Mouse (Mus musculus) heart, postnatal 0 days (tissue): Measurements from ENCODE around the gene Cyp4f14. TPM values are rescaled to one million over a fixed set of nuclear protein-coding genes. Genes with fewer than 3 reads are reported as not detected.
"Not testable (repeated sequence)": the region's sequence is repeated elsewhere in the genome, so short reads cannot be mapped to it uniquely, and the experiment has no call there.

Experiments
- ATAC-seq: fragments of 200-750 bp; cut with Nextera tagmentation; 2 replicates; pipeline ENCODE4 v1.8.0; 2017; ENCODE audit warnings: low read depth, moderate number of reproducible peaks, moderate library complexity; ENCODE audit not compliant: insufficient read depth
- DNase-seq: peaks from one replicate; pipeline ENCODE4 v3.0.0-alpha.2; 2016; ENCODE audit warnings: low spot score
- H3K27ac ChIP-seq: fragments of 300-500 bp; sonication (generic); 2 replicates; pipeline ENCODE4 v1.5.1; 2014; ENCODE audit warnings: low read depth, mild to moderate bottlenecking
- H3K27me3 ChIP-seq: fragments of 300-500 bp; sonication (generic); 2 replicates; pipeline ENCODE4 v1.6.1; 2014; ENCODE audit warnings: low read length, mixed read lengths; ENCODE audit not compliant: control insufficient read depth, insufficient read depth
- H3K36me3 ChIP-seq: fragments of 300-500 bp; sonication (generic); replicated peaks from 2 replicates; pipeline ENCODE4 v1.6.1; 2014; ENCODE audit warnings: low read length, mixed read lengths; ENCODE audit not compliant: control insufficient read depth, insufficient read depth
- H3K4me1 ChIP-seq: fragments of 300-500 bp; sonication (generic); 2 replicates; pipeline ENCODE4 v1.6.1; 2014; ENCODE audit warnings: antibody characterized with exemption; ENCODE audit not compliant: control insufficient read depth, insufficient read depth
- H3K4me2 ChIP-seq: fragments of 300-500 bp; sonication (generic); 2 replicates; pipeline ENCODE4 v1.6.1; 2014; ENCODE audit warnings: low read depth, mild to moderate bottlenecking, low read length, moderate library complexity
- H3K4me3 ChIP-seq: fragments of 300-500 bp; sonication (generic); 2 replicates; pipeline ENCODE4 v1.5.1; 2014; ENCODE audit warnings: low read depth, low read length
- H3K9ac ChIP-seq: fragments of 300-500 bp; sonication (generic); replicated peaks from 2 replicates; pipeline ENCODE4 v1.6.1; 2014; ENCODE audit warnings: low read depth, low read length, mixed read lengths
- H3K9me3 ChIP-seq: fragments of 300-500 bp; sonication (generic); replicated peaks from 2 replicates; pipeline ENCODE4 v1.6.1; 2016; ENCODE audit warnings: low read length; ENCODE audit not compliant: control insufficient read depth
- CTCF ChIP-seq: IDR thresholded peaks from 2 replicates; pipeline ENCODE4 v1.5.1; 2016; ENCODE audit warnings: antibody characterized with exemption, control low read depth, low read depth
- EP300 ChIP-seq: IDR thresholded peaks from 2 replicates; pipeline ENCODE4 v1.6.1; 2016; ENCODE audit warnings: antibody characterized with exemption, low read depth
- WGBS: fragments of 180-500 bp; shearing (Covaris S2); extraction: QIAGEN DNeasy Blood & Tissue Kit; methylation state at CpG from one replicate; pipeline ENCODE4 v1.1.7; 2014; 5-methylcytosine and 5-hydroxymethylcytosine counted together
- polyA plus RNA-seq: library from polyadenylated mRNA; unstranded; fragments of >200 nt; fragmentation: Nextera tagmentation; extraction: Ambion mirVana; gene quantifications from 2 replicates; pipeline ENCODE4 v1.2.1, GENCODE M21; 2015
- total RNA-seq: library from RNA; depleted of rRNA; stranded (reverse); fragments of >200 nt; gene quantifications from 2 replicates; pipeline ENCODE4 v1.2.3, GENCODE M21; 2014; ENCODE audit warnings: low replicate concordance; rRNA removed

Gene Cyp4f14
- total and polyA plus RNA-seq, 2 experiments from 2014 or later = not detected

- WGBS = 5% methylated on average over 22 of the region's 22 CpGs
- Histone ChIP-seq H3K4me1 (no peaks in the 10 kb centered on the region), H3K9me3 (no peaks in the 10 kb centered on the region), H3K4me3 (no peak overlapping the region), H3K9ac (no peak overlapping the region), H3K27me3 (no peaks in the 10 kb centered on the region), H3K36me3 (peaks cover 23% of the 10 kb centered on the region), H3K27ac (no peak overlapping the region), H3K4me2 (no peak overlapping the region)
- no peak for ATAC-seq
- DNase-seq = no peak
- TF ChIP-seq EP300 = no peak
- TF ChIP-seq CTCF = no peak
Observed at GRCm38 (mm10) chr17:32877471-32878171, 39.5 kb downstream of the Cyp4f14 start.

GRCm38 (mm10) chr17:32872696-32873095, 44.4 kb downstream of the Cyp4f14 start:
- peaks cover 7% of the 10 kb centered on the region; the same call in 1 of the 2 replicates for H3K9me3 ChIP-seq
- H3K36me3 ChIP-seq = no peaks in the 10 kb centered on the region
- 50% methylated on average over 5 of the region's 5 CpGs for WGBS
- ATAC-seq = no peak
- H3K9ac ChIP-seq = no peak overlapping the region
- no peak overlapping the region for H3K27ac ChIP-seq
- no peak overlapping the region for H3K4me3 ChIP-seq
- no peak for DNase-seq
- H3K27me3 ChIP-seq = no peaks in the 10 kb centered on the region
- TF ChIP-seq CTCF (no peak), EP300 (no peak)
- no peaks in the 10 kb centered on the region for H3K4me1 ChIP-seq
- no peak overlapping the region for H3K4me2 ChIP-seq

GRCm38 (mm10) chr17:32872091-32872490, 45.1 kb downstream of the Cyp4f14 start:
- Histone ChIP-seq H3K9ac (no peak overlapping the region), H3K36me3 (no peaks in the 10 kb centered on the region), H3K27me3 (no peaks in the 10 kb centered on the region), H3K27ac (no peak overlapping the region), H3K4me1 (no peaks in the 10 kb centered on the region), H3K4me3 (no peak overlapping the region), H3K4me2 (no peak overlapping the region), H3K9me3 (peaks cover 7% of the 10 kb centered on the region; the same call in 1 of the 2 replicates)
- DNase-seq (no peak), ATAC-seq (no peak)
- no peak for TF ChIP-seq EP300
- no peak for TF ChIP-seq CTCF
- whole genome bisulfite sequencing = 67% methylated on average over 4 of the region's 4 CpGs

- H3K4me3 ChIP-seq = no peak overlapping the region
- no peak overlapping the region for H3K27ac ChIP-seq
- H3K9ac ChIP-seq = no peak overlapping the region
- no peaks in the 10 kb centered on the region for H3K27me3 ChIP-seq
- ATAC-seq (no peak), DNase-seq (no peak)
- H3K4me1 ChIP-seq = no peaks in the 10 kb centered on the region
- no peaks in the 10 kb centered on the region for H3K36me3 ChIP-seq
- no peak overlapping the region for H3K4me2 ChIP-seq
- TF ChIP-seq CTCF (no peak), EP300 (no peak)
- H3K9me3 ChIP-seq = peaks cover 7% of the 10 kb centered on the region; the same call in 1 of the 2 replicates
- 89% methylated on average over 1 of the region's 1 CpGs for WGBS
Observed at GRCm38 (mm10) chr17:32871483-32871882, 45.7 kb downstream of the Cyp4f14 start.

- not testable (repeated sequence) for H3K9me3 ChIP-seq, H3K4me3 ChIP-seq, H3K4me1 ChIP-seq, H3K27me3 ChIP-seq, H3K9ac ChIP-seq, H3K27ac ChIP-seq, H3K4me2 ChIP-seq, H3K36me3 ChIP-seq, ATAC-seq, DNase-seq
- WGBS = 55% methylated on average over 3 of the region's 7 CpGs
Observed at GRCm38 (mm10) chr17:32867266-32867665, 49.9 kb downstream of the Cyp4f14 start.

- not testable (repeated sequence) for H3K4me2 ChIP-seq, H3K4me1 ChIP-seq, H3K4me3 ChIP-seq, H3K9ac ChIP-seq, H3K27me3 ChIP-seq, ATAC-seq, H3K9me3 ChIP-seq, DNase-seq, H3K27ac ChIP-seq, H3K36me3 ChIP-seq
- WGBS = 60% methylated on average over 2 of the region's 6 CpGs
Observed at GRCm38 (mm10) chr17:32856713-32857112, 60.4 kb downstream of the Cyp4f14 start.

Other genes with a start within 250 kb of the Cyp4f14 start
- not detected in 2 replicates for gene Cyp4f15, start 231.7 kb downstream of the Cyp4f14 start, total RNA-seq
- 0.12 TPM in 1 of 2 replicates, not detected in the other for gene Cyp4f15, start 231.7 kb downstream of the Cyp4f14 start, polyA plus RNA-seq
- 19.6 and 21.0 TPM in 2 replicates for gene Zfp871, start 129.1 kb downstream of the Cyp4f14 start, total RNA-seq
- 14.9 and 16.1 TPM in 2 replicates for gene Zfp871, start 129.1 kb downstream of the Cyp4f14 start, polyA plus RNA-seq
- 0.12 TPM in 1 of 2 replicates, not detected in the other for gene Zfp811, start 107.4 kb downstream of the Cyp4f14 start, total RNA-seq
- gene Zfp811, start 107.4 kb downstream of the Cyp4f14 start, polyA plus RNA-seq = 0.31 and 0.69 TPM in 2 replicates
- gene Zfp799, start 87.1 kb downstream of the Cyp4f14 start, total RNA-seq = 4.9 and 7.6 TPM in 2 replicates
- 4.3 and 5.7 TPM in 2 replicates for gene Zfp799, start 87.1 kb downstream of the Cyp4f14 start, polyA plus RNA-seq
- 2.4 and 5.0 TPM in 2 replicates for gene Zfp870, start 25.7 kb downstream of the Cyp4f14 start, total RNA-seq
- gene Zfp870, start 25.7 kb downstream of the Cyp4f14 start, polyA plus RNA-seq = 5.2 and 5.9 TPM in 2 replicates
- 4.8 and 27.1 TPM in 2 replicates for gene Cyp4f13, start 30.1 kb upstream of the Cyp4f14 start, total RNA-seq
- gene Cyp4f13, start 30.1 kb upstream of the Cyp4f14 start, polyA plus RNA-seq = 8.3 and 10.3 TPM in 2 replicates
- 3.5 and 4.9 TPM in 2 replicates for gene Zfp472, start 48.5 kb upstream of the Cyp4f14 start, total RNA-seq
- 3.5 and 3.8 TPM in 2 replicates for gene Zfp472, start 48.5 kb upstream of the Cyp4f14 start, polyA plus RNA-seq
- gene Zfp952, start 75.8 kb upstream of the Cyp4f14 start, total RNA-seq = 1.7 and 2.7 TPM in 2 replicates
- 5.6 and 7.3 TPM in 2 replicates for gene Zfp952, start 75.8 kb upstream of the Cyp4f14 start, polyA plus RNA-seq
- gene Zfp763, start 116.1 kb upstream of the Cyp4f14 start, total RNA-seq = 1.9 and 3.3 TPM in 2 replicates
- 3.3 and 3.7 TPM in 2 replicates for gene Zfp763, start 116.1 kb upstream of the Cyp4f14 start, polyA plus RNA-seq
- not detected in 2 replicates for gene 4921501E09Rik, start 150.7 kb upstream of the Cyp4f14 start, total RNA-seq
- not detected in 2 replicates for gene 4921501E09Rik, start 150.7 kb upstream of the Cyp4f14 start, polyA plus RNA-seq
- 2.3 and 4.0 TPM in 2 replicates for gene Zfp563, start 172.0 kb upstream of the Cyp4f14 start, total RNA-seq
- 4.3 and 4.8 TPM in 2 replicates for gene Zfp563, start 172.0 kb upstream of the Cyp4f14 start, polyA plus RNA-seq
- gene Morc2b, start 222.3 kb upstream of the Cyp4f14 start, total RNA-seq = 1.0 TPM in 1 of 2 replicates, not detected in the other
- gene Morc2b, start 222.3 kb upstream of the Cyp4f14 start, polyA plus RNA-seq = 0.03 and 0.18 TPM in 2 replicates